Mouse (Mus musculus): ENCODE measurements around the gene Ccdc89. TPM values are rescaled to one million over a fixed set of nuclear protein-coding genes. Genes with fewer than 3 reads are reported as not detected.

Ccdc89 gene
- polyA plus RNA-seq, 1 experiment from 2014 or later, result 1.8 TPM

- no peaks in the 10 kb centered on the region for H3K9me3 ChIP-seq (ENCODE audit: control insufficient read depth, low read length)
- 48% methylated on average over 10 of the region's 10 CpGs for WGBS
- peaks cover 9% of the 10 kb centered on the region; the same call in 1 of the 2 replicates for H3K4me1 ChIP-seq (ENCODE audit: control insufficient read depth, insufficient read depth, low read length)
- no peak overlapping the region for H3K4me3 ChIP-seq (ENCODE audit: low read depth, low read length)
- no peak overlapping the region for H3K4me2 ChIP-seq (ENCODE audit: low read depth, low read length)
- no peaks in the 10 kb centered on the region for H3K27me3 ChIP-seq (ENCODE audit: control insufficient read depth, insufficient read depth, low read length)
- no peak for ATAC-seq (ENCODE audit: low read depth)
- no peaks in the 10 kb centered on the region for H3K36me3 ChIP-seq (ENCODE audit: control insufficient read depth, insufficient read depth, low read length)
- no peak overlapping the region for H3K27ac ChIP-seq (ENCODE audit: low read depth, low read length)
- H3K9ac ChIP-seq (replicated peaks; ENCODE audit: low read depth, low read length), result no peak overlapping the region
Observed at GRCm38 (mm10) chr7:90460330-90460729, 34.0 kb downstream of the Ccdc89 start.

GRCm38 (mm10) chr7:90460930-90461329 lies 34.6 kb downstream of the Ccdc89 start:
- ATAC-seq (ENCODE audit: low read depth), result no peak
- Histone ChIP-seq H3K4me1 (ENCODE audit: control insufficient read depth, insufficient read depth, low read length) (peaks cover 6% of the 10 kb centered on the region; the same call in 1 of the 2 replicates), H3K9ac (replicated peaks; ENCODE audit: low read depth, low read length) (no peak overlapping the region), H3K27ac (ENCODE audit: low read depth, low read length) (no peak overlapping the region), H3K9me3 (ENCODE audit: control insufficient read depth, low read length) (no peaks in the 10 kb centered on the region), H3K36me3 (ENCODE audit: control insufficient read depth, insufficient read depth, low read length) (no peaks in the 10 kb centered on the region), H3K4me2 (ENCODE audit: low read depth, low read length) (no peak overlapping the region), H3K27me3 (ENCODE audit: control insufficient read depth, insufficient read depth, low read length) (no peaks in the 10 kb centered on the region), H3K4me3 (ENCODE audit: low read depth, low read length) (no peak overlapping the region)
- WGBS, result 23% methylated on average over 14 of the region's 14 CpGs

- no peaks in the 10 kb centered on the region for H3K27me3 ChIP-seq (ENCODE audit: control insufficient read depth, insufficient read depth, low read length)
- ATAC-seq (ENCODE audit: low read depth), result no peak
- H3K4me2 ChIP-seq (ENCODE audit: low read depth, low read length), result no peak overlapping the region
- H3K4me1 ChIP-seq (ENCODE audit: control insufficient read depth, insufficient read depth, low read length), result peaks cover under 1% of the 10 kb centered on the region; the same call in 1 of the 2 replicates
- H3K27ac ChIP-seq (ENCODE audit: low read depth, low read length), result no peak overlapping the region
- H3K9me3 ChIP-seq (ENCODE audit: control insufficient read depth, low read length), result no peaks in the 10 kb centered on the region
- H3K36me3 ChIP-seq (ENCODE audit: control insufficient read depth, insufficient read depth, low read length), result no peaks in the 10 kb centered on the region
- WGBS, result 94% methylated on average over 5 of the region's 5 CpGs
- H3K9ac ChIP-seq (replicated peaks; ENCODE audit: low read depth, low read length), result no peak overlapping the region
- no peak overlapping the region for H3K4me3 ChIP-seq (ENCODE audit: low read depth, low read length)
Observed at GRCm38 (mm10) chr7:90461441-90461840, 35.1 kb downstream of the Ccdc89 start.

- Histone ChIP-seq H3K4me2 (ENCODE audit: low read depth, low read length) (no peak overlapping the region), H3K27me3 (ENCODE audit: control insufficient read depth, insufficient read depth, low read length) (no peaks in the 10 kb centered on the region), H3K4me1 (ENCODE audit: control insufficient read depth, insufficient read depth, low read length) (peaks cover 5% of the 10 kb centered on the region; the same call in 1 of the 2 replicates), H3K27ac (ENCODE audit: low read depth, low read length) (no peak overlapping the region), H3K9ac (replicated peaks; ENCODE audit: low read depth, low read length) (no peak overlapping the region), H3K4me3 (ENCODE audit: low read depth, low read length) (no peak overlapping the region), H3K36me3 (ENCODE audit: control insufficient read depth, insufficient read depth, low read length) (peaks cover 5% of the 10 kb centered on the region; the same call in 1 of the 2 replicates), H3K9me3 (ENCODE audit: control insufficient read depth, low read length) (no peaks in the 10 kb centered on the region)
- 87% methylated on average over 2 of the region's 2 CpGs for WGBS
- no peak for ATAC-seq (ENCODE audit: low read depth)
Observed at GRCm38 (mm10) chr7:90473511-90473910, 47.1 kb downstream of the Ccdc89 start.

- H3K36me3 ChIP-seq (ENCODE audit: control insufficient read depth, insufficient read depth, low read length), result no peaks in the 10 kb centered on the region
- ATAC-seq (ENCODE audit: low read depth), result peak; percentile 100
- H3K9me3 ChIP-seq (ENCODE audit: control insufficient read depth, low read length), result no peaks in the 10 kb centered on the region
- under 1% methylated on average over 36 of the region's 36 CpGs for WGBS
- H3K9ac ChIP-seq (replicated peaks; ENCODE audit: low read depth, low read length), result peak within 1 kb of the TSS; percentile 72
- peak within 1 kb of the TSS; percentile 90 for H3K4me2 ChIP-seq (ENCODE audit: low read depth, low read length)
- H3K27ac ChIP-seq (ENCODE audit: low read depth, low read length), result peak within 1 kb of the TSS; percentile 86
- H3K4me1 ChIP-seq (ENCODE audit: control insufficient read depth, insufficient read depth, low read length), result peaks cover 5% of the 10 kb centered on the region; the same call in 1 of the 2 replicates
- no peaks in the 10 kb centered on the region for H3K27me3 ChIP-seq (ENCODE audit: control insufficient read depth, insufficient read depth, low read length)
- peak within 1 kb of the TSS; percentile 66 for H3K4me3 ChIP-seq (ENCODE audit: low read depth, low read length)
Observed at GRCm38 (mm10) chr7:90475793-90476312, 49.5 kb downstream of the Ccdc89 start, which contains the start of gene Tmem126b. Gene Tmem126b (minus strand): TSS chr7:90476001.

- Histone ChIP-seq H3K27me3 (ENCODE audit: control insufficient read depth, insufficient read depth, low read length) (no peaks in the 10 kb centered on the region), H3K27ac (ENCODE audit: low read depth, low read length) (peak within 1 kb of the TSS; percentile 86), H3K4me1 (ENCODE audit: control insufficient read depth, insufficient read depth, low read length) (peaks cover 5% of the 10 kb centered on the region; the same call in 1 of the 2 replicates), H3K9me3 (ENCODE audit: control insufficient read depth, low read length) (no peaks in the 10 kb centered on the region), H3K4me3 (ENCODE audit: low read depth, low read length) (peak within 1 kb of the TSS; percentile 66), H3K9ac (replicated peaks; ENCODE audit: low read depth, low read length) (peak within 1 kb of the TSS; percentile 72), H3K4me2 (ENCODE audit: low read depth, low read length) (peak within 1 kb of the TSS; percentile 90), H3K36me3 (ENCODE audit: control insufficient read depth, insufficient read depth, low read length) (no peaks in the 10 kb centered on the region)
- ATAC-seq (ENCODE audit: low read depth), result no peak; the same call in 1 of the 2 replicates
- WGBS, result under 1% methylated on average over 32 of the region's 32 CpGs
Observed at GRCm38 (mm10) chr7:90476313-90477245, 50.2 kb downstream of the Ccdc89 start, which contains the start of gene Dlg2. Gene Dlg2 (plus strand): TSS chr7:90476672.

Other genes with a start within 250 kb of the Ccdc89 start
- gene Ccdc83, start 160.8 kb upstream of the Ccdc89 start, polyA plus RNA-seq (2014; fragmentation: Nextera tagmentation; extraction: Ambion mirVana), result not detected in 2 replicates
- 10.8 and 12.3 TPM in 2 replicates for gene Sytl2, start 124.3 kb upstream of the Ccdc89 start, polyA plus RNA-seq (2014; fragmentation: Nextera tagmentation; extraction: Ambion mirVana)
- gene Crebzf, start 16.2 kb downstream of the Ccdc89 start, polyA plus RNA-seq (2014; fragmentation: Nextera tagmentation; extraction: Ambion mirVana), result 49.5 and 54.2 TPM in 2 replicates
- gene Tmem126a, start 30.7 kb downstream of the Ccdc89 start, polyA plus RNA-seq (2014; fragmentation: Nextera tagmentation; extraction: Ambion mirVana), result 139 and 153 TPM in 2 replicates
- 41.0 and 48.2 TPM in 2 replicates for gene Tmem126b, start 49.4 kb downstream of the Ccdc89 start, polyA plus RNA-seq (2014; fragmentation: Nextera tagmentation; extraction: Ambion mirVana)
- 29.4 and 48.0 TPM in 2 replicates for gene Dlg2, start 50.1 kb downstream of the Ccdc89 start, polyA plus RNA-seq (2014; fragmentation: Nextera tagmentation; extraction: Ambion mirVana)